Mouse (Mus musculus): ENCODE measurements around the gene Podnl1. TPM values are rescaled to one million over a fixed set of nuclear protein-coding genes. Genes with fewer than 3 reads are reported as not detected.

Podnl1 gene
- polyA plus RNA-seq, 1 experiment from 2014 or later, result 0.44 TPM

DNA sequence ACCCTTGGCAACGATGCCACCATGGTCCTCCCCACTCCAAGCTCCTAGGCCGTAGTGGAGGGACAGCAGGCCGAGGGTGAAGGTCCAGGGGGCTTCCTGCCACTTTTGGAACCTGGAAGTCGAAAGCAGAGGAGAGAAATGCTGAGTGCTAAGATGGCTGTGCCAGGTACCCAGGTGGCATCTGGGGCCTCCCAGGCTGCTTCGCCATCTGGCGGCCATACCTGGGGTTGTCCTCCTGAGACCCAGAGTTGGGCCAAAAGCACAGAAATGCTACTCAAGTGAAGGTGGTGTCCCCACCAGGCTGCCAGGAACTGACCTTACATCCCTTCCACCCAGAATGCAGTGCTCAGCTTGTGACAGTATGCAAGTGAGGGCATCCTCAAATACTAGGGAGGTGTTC is 48.1 kb downstream of the Podnl1 start:
- WGBS, result 88% methylated on average over 6 of the region's 6 CpGs
- H3K27ac ChIP-seq, result no peak overlapping the region
- H3K36me3 ChIP-seq, result peaks cover 67% of the 10 kb centered on the region
- H3K4me2 ChIP-seq (replicated peaks), result no peak overlapping the region
- ATAC-seq, result no peak
- H3K4me1 ChIP-seq (replicated peaks), result peaks cover 15% of the 10 kb centered on the region
- H3K4me3 ChIP-seq (replicated peaks), result no peak overlapping the region
- H3K9ac ChIP-seq (replicated peaks), result no peak overlapping the region
- H3K9me3 ChIP-seq, result no peaks in the 10 kb centered on the region
- H3K27me3 ChIP-seq, result no peaks in the 10 kb centered on the region

DNA sequence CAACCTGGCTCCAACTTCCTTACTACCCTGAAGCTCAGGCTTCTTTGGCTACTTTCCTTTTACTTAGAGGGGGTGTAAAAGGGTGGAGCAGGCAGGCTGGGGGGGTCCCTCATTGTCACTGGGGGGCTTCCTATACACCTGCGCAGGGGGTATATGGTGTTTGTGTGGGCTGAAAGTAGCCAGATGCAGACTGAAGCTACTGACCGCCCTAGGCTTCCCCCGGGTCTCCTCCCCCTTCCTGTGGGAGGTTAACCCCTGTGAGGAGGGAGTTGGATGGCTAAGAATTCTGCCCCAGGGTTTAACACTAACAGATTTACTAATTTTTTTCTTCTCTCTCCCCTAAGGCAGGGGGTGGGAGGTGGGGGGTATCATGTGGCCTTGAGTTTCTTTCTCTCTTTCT is 50.8 kb downstream of the Podnl1 start:
- ATAC-seq, result no peak
- no peaks in the 10 kb centered on the region for H3K27me3 ChIP-seq
- H3K4me1 ChIP-seq (replicated peaks), result peaks cover 42% of the 10 kb centered on the region
- no peak overlapping the region for H3K4me2 ChIP-seq (replicated peaks)
- no peak overlapping the region for H3K4me3 ChIP-seq (replicated peaks)
- H3K9me3 ChIP-seq, result no peaks in the 10 kb centered on the region
- no peak overlapping the region for H3K27ac ChIP-seq
- H3K36me3 ChIP-seq, result peaks cover 50% of the 10 kb centered on the region
- no peak overlapping the region for H3K9ac ChIP-seq (replicated peaks)
- 48% methylated on average over 3 of the region's 3 CpGs for WGBS

DNA sequence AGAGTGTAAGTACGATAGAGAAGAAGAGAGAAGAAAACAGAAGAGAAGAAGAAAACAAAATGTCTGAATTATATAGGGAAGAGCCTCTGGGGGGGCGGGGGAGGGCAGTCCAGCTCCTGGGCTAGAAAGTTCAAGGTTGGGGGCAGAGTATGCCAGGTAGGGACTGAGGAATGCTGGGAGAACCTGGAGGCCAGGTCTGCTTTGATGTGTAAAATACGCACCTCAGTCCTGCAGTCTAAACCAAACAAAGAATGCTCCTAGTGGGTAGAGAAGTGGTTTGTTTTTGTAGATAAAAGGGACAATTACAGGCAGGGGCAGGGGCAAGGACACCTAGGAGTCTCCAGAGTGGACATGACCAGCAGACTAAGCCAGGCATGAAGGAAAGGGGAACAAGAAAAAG is 51.6 kb downstream of the Podnl1 start:
- H3K27me3 ChIP-seq, result no peaks in the 10 kb centered on the region
- no peak overlapping the region for H3K9ac ChIP-seq (replicated peaks)
- peaks cover 50% of the 10 kb centered on the region for H3K4me1 ChIP-seq (replicated peaks)
- no peaks in the 10 kb centered on the region for H3K9me3 ChIP-seq
- H3K27ac ChIP-seq, result no peak overlapping the region
- WGBS, result 91% methylated on average over 3 of the region's 3 CpGs
- no peak for ATAC-seq
- H3K36me3 ChIP-seq, result peaks cover 42% of the 10 kb centered on the region
- no peak overlapping the region for H3K4me2 ChIP-seq (replicated peaks)
- H3K4me3 ChIP-seq (replicated peaks), result no peak overlapping the region

DNA sequence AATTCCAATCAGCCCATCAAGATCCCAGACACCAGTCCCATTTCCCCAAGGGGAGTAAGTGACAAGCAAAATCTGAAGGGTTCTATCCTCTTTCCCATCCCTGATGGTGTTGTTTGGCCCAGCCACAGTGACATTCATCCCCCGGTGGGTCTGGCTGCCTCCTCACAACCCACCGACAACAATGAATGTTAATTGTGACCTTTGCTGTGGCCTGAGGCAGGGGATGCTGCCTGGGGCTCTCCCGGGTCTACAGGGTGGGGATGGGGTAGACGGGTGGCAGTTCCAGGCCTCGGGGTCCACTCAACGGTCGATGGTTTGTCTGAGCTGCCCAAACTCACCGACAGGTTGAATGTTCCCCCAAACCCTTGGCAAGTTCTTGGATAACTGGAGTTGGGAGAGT is 52.8 kb downstream of the Podnl1 start:
- Histone ChIP-seq H3K4me2 (replicated peaks) (no peak overlapping the region), H3K4me3 (replicated peaks) (no peak overlapping the region), H3K27ac (no peak overlapping the region), H3K9ac (replicated peaks) (0 out of 2 replicates have a peak overlapping the region, but pooled peaks have one; percentile 11), H3K9me3 (no peaks in the 10 kb centered on the region), H3K4me1 (replicated peaks) (peaks cover 56% of the 10 kb centered on the region), H3K27me3 (no peaks in the 10 kb centered on the region), H3K36me3 (peaks cover 30% of the 10 kb centered on the region)
- 68% methylated on average over 8 of the region's 8 CpGs for WGBS
- ATAC-seq, result no peak

DNA sequence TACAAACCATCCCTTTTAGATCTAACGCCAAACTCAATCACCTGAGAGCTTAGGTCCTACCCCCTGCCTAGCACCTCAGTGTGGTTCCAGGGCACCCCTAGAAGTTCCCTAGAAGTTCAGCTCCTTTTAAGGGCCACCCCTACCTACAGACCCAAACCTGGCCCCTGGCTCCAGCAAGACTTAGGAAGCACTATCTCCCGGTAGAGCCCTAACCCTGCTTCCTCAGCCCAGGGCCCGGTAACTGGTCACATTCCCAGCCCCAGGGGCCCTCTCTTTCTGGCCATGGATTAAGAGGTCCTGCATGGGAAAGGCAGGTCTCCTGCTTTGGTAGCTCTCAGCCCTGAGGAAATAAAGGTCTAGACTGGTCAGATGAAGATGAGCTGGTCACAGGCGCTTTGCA is 54.2 kb downstream of the Podnl1 start:
- peak overlapping the region; percentile 74 for H3K9ac ChIP-seq (replicated peaks)
- ATAC-seq, result peak; percentile 3; the same call in 1 of the 2 replicates
- H3K27me3 ChIP-seq, result no peaks in the 10 kb centered on the region
- peaks cover 16% of the 10 kb centered on the region for H3K36me3 ChIP-seq
- peak overlapping the region; percentile 86 for H3K4me2 ChIP-seq (replicated peaks)
- H3K4me1 ChIP-seq (replicated peaks), result peaks cover 65% of the 10 kb centered on the region
- H3K9me3 ChIP-seq, result no peaks in the 10 kb centered on the region
- peak overlapping the region; percentile 91 for H3K27ac ChIP-seq
- H3K4me3 ChIP-seq (replicated peaks), result peak overlapping the region; percentile 40
- WGBS, result 3% methylated on average over 4 of the region's 4 CpGs

DNA sequence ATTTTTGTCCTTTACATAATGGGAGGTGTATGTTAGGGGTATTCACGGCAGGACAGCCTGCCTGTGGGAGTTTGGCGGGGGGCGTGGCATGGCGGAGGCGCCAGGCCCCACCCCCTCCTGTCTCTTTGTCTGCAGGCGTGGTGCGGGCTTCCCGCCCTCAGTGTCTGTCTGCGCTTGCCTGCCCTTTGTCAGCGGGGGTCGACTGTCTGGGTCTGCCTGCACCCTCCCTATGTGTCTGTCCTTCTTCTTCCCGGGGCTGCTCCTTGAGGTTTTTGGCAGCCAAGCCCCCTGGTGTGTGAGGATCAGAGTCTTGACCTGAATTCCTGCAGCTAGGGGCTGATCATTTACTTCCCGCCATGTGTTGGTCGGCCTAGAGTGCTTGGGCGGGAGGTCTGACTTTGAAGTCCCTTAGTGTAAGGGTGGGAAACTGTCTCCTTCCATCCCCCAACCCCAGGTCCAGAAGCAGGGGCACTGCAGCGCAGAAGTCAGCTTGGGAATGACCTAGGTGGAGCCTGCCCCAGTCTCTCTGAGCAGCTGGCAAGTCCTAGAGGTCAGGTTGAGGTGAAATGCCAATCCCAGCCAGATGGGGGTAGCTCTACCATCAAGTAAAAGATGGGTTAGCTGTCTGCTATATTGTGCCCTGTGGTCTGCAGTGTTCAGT is 54.9 kb downstream of the Podnl1 start:
- ATAC-seq, result peak; percentile 71
- Histone ChIP-seq H3K9ac (replicated peaks) (peak overlapping the region; percentile 74), H3K4me1 (replicated peaks) (peaks cover 65% of the 10 kb centered on the region), H3K4me2 (replicated peaks) (peak overlapping the region; percentile 86), H3K27ac (peak overlapping the region; percentile 91), H3K4me3 (replicated peaks) (peak overlapping the region; percentile 40), H3K9me3 (no peaks in the 10 kb centered on the region), H3K27me3 (no peaks in the 10 kb centered on the region), H3K36me3 (peaks cover 9% of the 10 kb centered on the region)
- WGBS, result under 1% methylated on average over 16 of the region's 16 CpGs

MicroRNAs encoded within 50 kb of the gene (microRNA counts, 519-probe panel; counts per million panel counts)
- microRNA mmu-miR-181c (3,934 counts per million, percentile 73 among the panel's probes with 10 or more counts), microRNA mmu-miR-709 (1,106 counts per million, percentile 57 among the panel's probes with 10 or more counts)

Small RNAs within 50 kb of the gene (microRNA-seq; reads per million reads assigned to microRNA genes)
- gene Gm25110 (not detected), gene Mir181c (18,802 reads per million, percentile 97 among the genes with 10 or more reads in this experiment), gene Mir181d (9,842 reads per million, percentile 96 among the genes with 10 or more reads in this experiment), gene Mir709 (not detected)

Other genes starting within 250 kb of the Podnl1 start
- gene Adgrl1, start 225.9 kb upstream of the Podnl1 start, polyA plus RNA-seq (2015; fragmentation: Nextera tagmentation; extraction: Ambion mirVana), result 45.1 and 46.1 TPM in 2 replicates
- gene Gm10644, start 170.8 kb upstream of the Podnl1 start, polyA plus RNA-seq (2015; fragmentation: Nextera tagmentation; extraction: Ambion mirVana), result 0.70 and 0.94 TPM in 2 replicates
- gene Asf1b, start 170.5 kb upstream of the Podnl1 start, polyA plus RNA-seq (2015; fragmentation: Nextera tagmentation; extraction: Ambion mirVana), result 25.0 and 25.7 TPM in 2 replicates
- gene Prkaca, start 153.0 kb upstream of the Podnl1 start, polyA plus RNA-seq (2015; fragmentation: Nextera tagmentation; extraction: Ambion mirVana), result 177 and 189 TPM in 2 replicates
- gene Samd1, start 128.3 kb upstream of the Podnl1 start, polyA plus RNA-seq (2015; fragmentation: Nextera tagmentation; extraction: Ambion mirVana), result 7.7 and 8.7 TPM in 2 replicates
- 0.26 and 0.89 TPM in 2 replicates for gene 1700067K01Rik, start 124.5 kb upstream of the Podnl1 start, polyA plus RNA-seq (2015; fragmentation: Nextera tagmentation; extraction: Ambion mirVana)
- gene 2210011C24Rik, start 113.8 kb upstream of the Podnl1 start, polyA plus RNA-seq (2015; fragmentation: Nextera tagmentation; extraction: Ambion mirVana), result 0.19 TPM in 1 of 2 replicates, not detected in the other
- gene Palm3, start 104.5 kb upstream of the Podnl1 start, polyA plus RNA-seq (2015; fragmentation: Nextera tagmentation; extraction: Ambion mirVana), result 2.0 and 3.4 TPM in 2 replicates
- 0.23 and 0.26 TPM in 2 replicates for gene Il27ra, start 83.4 kb upstream of the Podnl1 start, polyA plus RNA-seq (2015; fragmentation: Nextera tagmentation; extraction: Ambion mirVana)
- not detected in 2 replicates for gene Rln3, start 81.0 kb upstream of the Podnl1 start, polyA plus RNA-seq (2015; fragmentation: Nextera tagmentation; extraction: Ambion mirVana)
- gene Gm10643, start 60.9 kb upstream of the Podnl1 start, polyA plus RNA-seq (2015; fragmentation: Nextera tagmentation; extraction: Ambion mirVana), result 1.8 and 2.1 TPM in 2 replicates
- gene Rfx1, start 59.2 kb upstream of the Podnl1 start, polyA plus RNA-seq (2015; fragmentation: Nextera tagmentation; extraction: Ambion mirVana), result 9.8 and 10.0 TPM in 2 replicates
- 21.0 and 23.3 TPM in 2 replicates for gene Dcaf15, start 21.2 kb upstream of the Podnl1 start, polyA plus RNA-seq (2015; fragmentation: Nextera tagmentation; extraction: Ambion mirVana)
- 24.5 and 24.7 TPM in 2 replicates for gene Cc2d1a, start 21.9 kb downstream of the Podnl1 start, polyA plus RNA-seq (2015; fragmentation: Nextera tagmentation; extraction: Ambion mirVana)
- gene 4930432K21Rik, start 22.0 kb downstream of the Podnl1 start, polyA plus RNA-seq (2015; fragmentation: Nextera tagmentation; extraction: Ambion mirVana), result 2.3 and 2.7 TPM in 2 replicates
- gene Nanos3, start 59.2 kb downstream of the Podnl1 start, polyA plus RNA-seq (2015; fragmentation: Nextera tagmentation; extraction: Ambion mirVana), result 8.8 and 11.6 TPM in 2 replicates
- 44.9 and 47.4 TPM in 2 replicates for gene Zswim4, start 111.1 kb downstream of the Podnl1 start, polyA plus RNA-seq (2015; fragmentation: Nextera tagmentation; extraction: Ambion mirVana)
- 261 and 273 TPM in 2 replicates for gene D8Ertd738e, start 123.7 kb downstream of the Podnl1 start, polyA plus RNA-seq (2015; fragmentation: Nextera tagmentation; extraction: Ambion mirVana)
- gene Mri1, start 131.3 kb downstream of the Podnl1 start, polyA plus RNA-seq (2015; fragmentation: Nextera tagmentation; extraction: Ambion mirVana), result 49.7 and 57.5 TPM in 2 replicates
- gene Ccdc130, start 144.4 kb downstream of the Podnl1 start, polyA plus RNA-seq (2015; fragmentation: Nextera tagmentation; extraction: Ambion mirVana), result 22.3 and 24.0 TPM in 2 replicates